Mouse (Mus musculus) liver, adult 2 months (tissue): ENCODE measurements around the gene Igsf9. TPM values are rescaled to one million over a fixed set of nuclear protein-coding genes. Genes with fewer than 3 reads are reported as not detected.
A peak's percentile ranks its signal among the peaks of the same experiment; 100 is the strongest.

Source experiments
- DNase-seq: peaks from one replicate; pipeline ENCODE4 v3.0.0-alpha.2; 2011; ENCODE audit warnings: low read depth, low spot score; ENCODE audit errors: extremely low read depth
- H3K27ac ChIP-seq: fragments of 200-500 bp; replicated peaks from 2 replicates; pipeline ENCODE4 v1.5.1; 2012; ENCODE audit warnings: low read depth, mild to moderate bottlenecking, control low read depth, inconsistent platforms, low read length; ENCODE audit not compliant: insufficient read depth
- H3K27me3 ChIP-seq: fragments of 200-500 bp; 2 replicates; pipeline ENCODE4 v1.6.1; 2012; ENCODE audit warnings: mild to moderate bottlenecking, moderate library complexity, low read length, inconsistent platforms; ENCODE audit not compliant: control insufficient read depth, insufficient read depth
- H3K36me3 ChIP-seq: fragments of 200-500 bp; 2 replicates; pipeline ENCODE4 v1.6.1; 2012; ENCODE audit warnings: low read length, inconsistent platforms; ENCODE audit not compliant: control insufficient read depth, insufficient read depth
- H3K4me1 ChIP-seq: fragments of 200-500 bp; 2 replicates; pipeline ENCODE4 v1.6.1; 2011; ENCODE audit warnings: low read length; ENCODE audit not compliant: control insufficient read depth, insufficient read depth
- H3K4me3 ChIP-seq: fragments of 200-500 bp; 2 replicates; pipeline ENCODE4 v1.5.1; 2011; ENCODE audit warnings: low read depth, mild to moderate bottlenecking, control low read depth, low read length, moderate library complexity; ENCODE audit not compliant: insufficient read depth
- H3K79me2 ChIP-seq: fragments of 200-500 bp; 2 replicates; pipeline ENCODE4 v1.6.1; 2012; ENCODE audit warnings: inconsistent platforms, mild to moderate bottlenecking, low read length, moderate library complexity; ENCODE audit not compliant: control insufficient read depth, insufficient read depth
- H3K9ac ChIP-seq: fragments of 200-500 bp; 2 replicates; pipeline ENCODE4 v1.6.1; 2012; ENCODE audit warnings: low read depth, mild to moderate bottlenecking, control low read depth, inconsistent platforms, low read length
- CTCF ChIP-seq: fragments of 200-500 bp; IDR thresholded peaks from 2 replicates; pipeline ENCODE4 v1.5.1; 2011; ENCODE audit warnings: low read depth, low read length, control low read depth
- POLR2A ChIP-seq: fragments of 200-500 bp; IDR thresholded peaks from 2 replicates; pipeline ENCODE4 v1.6.1; 2011; ENCODE audit warnings: low read length, control low read depth; ENCODE audit not compliant: insufficient read depth; ENCODE audit errors: extremely low read depth
- WGBS: fragments of 180-500 bp; shearing (Covaris S2); methylation state at CpG from one replicate; pipeline ENCODE4 v1.1.7; 2018; 5-methylcytosine and 5-hydroxymethylcytosine counted together
- polyA plus RNA-seq: library from polyadenylated mRNA; depleted of rRNA; stranded (reverse); fragments of >200 nt; gene quantifications from 2 replicates; pipeline ENCODE4 v1.2.3, GENCODE M21; 2012
- total RNA-seq: library from RNA; depleted of rRNA; stranded (reverse); fragments of >200 nt; gene quantifications from 2 replicates; pipeline ENCODE4 v1.2.3, GENCODE M21; 2014

Gene Igsf9
- total and polyA plus RNA-seq, 2 experiments, result 0.28 to 0.55 TPM

GRCm38 (mm10) chr1:172486236-172486635 is 4.6 kb downstream of the Igsf9 start:
- whole genome bisulfite sequencing, result 78% methylated on average over 4 of the region's 4 CpGs
- Histone ChIP-seq H3K4me1 (peaks cover 4% of the 10 kb centered on the region; the same call in 1 of the 2 replicates), H3K36me3 (no peaks in the 10 kb centered on the region), H3K4me3 (no peak overlapping the region), H3K9ac (no peak overlapping the region), H3K79me2 (no peaks in the 10 kb centered on the region), H3K27ac (no peak overlapping the region), H3K27me3 (no peaks in the 10 kb centered on the region)
- no peak for DNase-seq
- TF ChIP-seq CTCF (no peak), POLR2A (no peak)

- H3K27me3 ChIP-seq, result no peaks in the 10 kb centered on the region
- H3K27ac ChIP-seq, result no peak overlapping the region
- WGBS, result 82% methylated on average over 5 of the region's 5 CpGs
- no peak overlapping the region for H3K9ac ChIP-seq
- no peak for DNase-seq
- no peaks in the 10 kb centered on the region for H3K36me3 ChIP-seq
- H3K4me1 ChIP-seq, result peaks cover 2% of the 10 kb centered on the region; the same call in 1 of the 2 replicates
- no peak overlapping the region for H3K4me3 ChIP-seq
- TF ChIP-seq POLR2A, result no peak
- TF ChIP-seq CTCF, result no peak
- no peaks in the 10 kb centered on the region for H3K79me2 ChIP-seq
Measured at GRCm38 (mm10) chr1:172486651-172487050, 5.1 kb downstream of the Igsf9 start.

- H3K4me1 ChIP-seq, result no peaks in the 10 kb centered on the region
- H3K27me3 ChIP-seq, result no peaks in the 10 kb centered on the region
- no peak overlapping the region for H3K9ac ChIP-seq
- DNase-seq, result no peak
- no peak overlapping the region for H3K27ac ChIP-seq
- H3K79me2 ChIP-seq, result no peaks in the 10 kb centered on the region
- H3K36me3 ChIP-seq, result no peaks in the 10 kb centered on the region
- TF ChIP-seq POLR2A, result no peak
- no peak for TF ChIP-seq CTCF
- H3K4me3 ChIP-seq, result no peak overlapping the region
- 82% methylated on average over 4 of the region's 4 CpGs for WGBS
Measured at GRCm38 (mm10) chr1:172487859-172488258, 6.3 kb downstream of the Igsf9 start.

GRCm38 (mm10) chr1:172488831-172489230 is 7.2 kb downstream of the Igsf9 start:
- WGBS, result 85% methylated on average over 7 of the region's 7 CpGs
- Histone ChIP-seq H3K9ac (no peak overlapping the region), H3K4me1 (no peaks in the 10 kb centered on the region), H3K27ac (no peak overlapping the region), H3K27me3 (no peaks in the 10 kb centered on the region), H3K4me3 (no peak overlapping the region), H3K79me2 (no peaks in the 10 kb centered on the region), H3K36me3 (no peaks in the 10 kb centered on the region)
- TF ChIP-seq POLR2A (no peak), CTCF (no peak)
- DNase-seq, result no peak

GRCm38 (mm10) chr1:172489585-172490250 is 8.1 kb downstream of the Igsf9 start:
- H3K36me3 ChIP-seq, result no peaks in the 10 kb centered on the region
- H3K4me1 ChIP-seq, result no peaks in the 10 kb centered on the region
- H3K79me2 ChIP-seq, result no peaks in the 10 kb centered on the region
- no peak for DNase-seq
- no peaks in the 10 kb centered on the region for H3K27me3 ChIP-seq
- TF ChIP-seq POLR2A (no peak), CTCF (no peak)
- no peak overlapping the region for H3K4me3 ChIP-seq
- no peak overlapping the region for H3K9ac ChIP-seq
- WGBS, result 60% methylated on average over 12 of the region's 12 CpGs
- H3K27ac ChIP-seq, result no peak overlapping the region

GRCm38 (mm10) chr1:172490261-172490661 is 8.7 kb downstream of the Igsf9 start:
- H3K4me1 ChIP-seq, result no peaks in the 10 kb centered on the region
- no peak for DNase-seq
- 16% methylated on average over 10 of the region's 10 CpGs for WGBS
- H3K27ac ChIP-seq, result no peak overlapping the region
- TF ChIP-seq POLR2A, result no peak
- peak; percentile 96 for TF ChIP-seq CTCF
- no peaks in the 10 kb centered on the region for H3K27me3 ChIP-seq
- H3K9ac ChIP-seq, result no peak overlapping the region
- H3K4me3 ChIP-seq, result peak overlapping the region; percentile 12; the same call in 1 of the 2 replicates
- H3K79me2 ChIP-seq, result no peaks in the 10 kb centered on the region
- H3K36me3 ChIP-seq, result no peaks in the 10 kb centered on the region
